Mouse (Mus musculus): ENCODE results near the gene Foxred1. TPM values are rescaled to one million over a fixed set of nuclear protein-coding genes. Genes with fewer than 3 reads are reported as not detected.

Gene Foxred1
- polyA plus RNA-seq, 1 experiment from 2014 or later: 27.2 TPM

GRCm38 (mm10) chr9:35183359-35183758, 27.5 kb downstream of the Foxred1 start:
- ATAC-seq (ENCODE audit: low read depth) (no peak), DNase-seq (ENCODE audit: low spot score) (no peak)
- no peak overlapping the region for H3K27ac ChIP-seq (replicated peaks; ENCODE audit: low read depth, low read length)
- no peaks in the 10 kb centered on the region for H3K4me1 ChIP-seq (ENCODE audit: control insufficient read depth, insufficient read depth, low read length)
- no peaks in the 10 kb centered on the region for H3K9me3 ChIP-seq (ENCODE audit: control insufficient read depth, low read length)
- no peak overlapping the region for H3K4me3 ChIP-seq (ENCODE audit: low read depth, low read length)
- no peaks in the 10 kb centered on the region for H3K27me3 ChIP-seq (replicated peaks; ENCODE audit: control insufficient read depth, insufficient read depth, low read length)
- WGBS: 62% methylated on average over 5 of the region's 5 CpGs
- no peak overlapping the region for H3K9ac ChIP-seq (ENCODE audit: low read depth, low read length)
- no peak overlapping the region for H3K4me2 ChIP-seq (ENCODE audit: low read depth, low read length)
- peaks cover 10% of the 10 kb centered on the region; the same call in 1 of the 2 replicates for H3K36me3 ChIP-seq (ENCODE audit: control insufficient read depth, insufficient read depth, low read length)

- Histone ChIP-seq H3K4me1 (ENCODE audit: control insufficient read depth, insufficient read depth, low read length) (no peaks in the 10 kb centered on the region), H3K27ac (replicated peaks; ENCODE audit: low read depth, low read length) (no peak overlapping the region), H3K27me3 (replicated peaks; ENCODE audit: control insufficient read depth, insufficient read depth, low read length) (no peaks in the 10 kb centered on the region), H3K4me3 (ENCODE audit: low read depth, low read length) (no peak overlapping the region), H3K9ac (ENCODE audit: low read depth, low read length) (no peak overlapping the region), H3K4me2 (ENCODE audit: low read depth, low read length) (no peak overlapping the region), H3K36me3 (ENCODE audit: control insufficient read depth, insufficient read depth, low read length) (peaks cover 9% of the 10 kb centered on the region; the same call in 1 of the 2 replicates), H3K9me3 (ENCODE audit: control insufficient read depth, low read length) (no peaks in the 10 kb centered on the region)
- DNase-seq (ENCODE audit: low spot score): no peak
- WGBS: 77% methylated on average over 2 of the region's 2 CpGs
- ATAC-seq (ENCODE audit: low read depth): no peak
Measured at GRCm38 (mm10) chr9:35182832-35183231, 28.0 kb downstream of the Foxred1 start.

- Histone ChIP-seq H3K27ac (replicated peaks; ENCODE audit: low read depth, low read length) (no peak overlapping the region), H3K4me3 (ENCODE audit: low read depth, low read length) (peak overlapping the region; percentile 57), H3K4me1 (ENCODE audit: control insufficient read depth, insufficient read depth, low read length) (peaks cover 9% of the 10 kb centered on the region), H3K27me3 (replicated peaks; ENCODE audit: control insufficient read depth, insufficient read depth, low read length) (no peaks in the 10 kb centered on the region), H3K4me2 (ENCODE audit: low read depth, low read length) (peak overlapping the region; percentile 85), H3K36me3 (ENCODE audit: control insufficient read depth, insufficient read depth, low read length) (no peaks in the 10 kb centered on the region), H3K9ac (ENCODE audit: low read depth, low read length) (no peak overlapping the region), H3K9me3 (ENCODE audit: control insufficient read depth, low read length) (no peaks in the 10 kb centered on the region)
- WGBS: 48% methylated on average over 14 of the region's 14 CpGs
- DNase-seq (ENCODE audit: low spot score) (no peak), ATAC-seq (ENCODE audit: low read depth) (no peak)
Measured at GRCm38 (mm10) chr9:35176124-35176659, 34.7 kb downstream of the Foxred1 start.

GRCm38 (mm10) chr9:35175251-35176123, 35.4 kb downstream of the Foxred1 start, which contains the start of gene Dcps:
Gene Dcps (minus strand): TSS chr9:35176061.
- peak; percentile 98 for DNase-seq (ENCODE audit: low spot score)
- Histone ChIP-seq H3K27me3 (replicated peaks; ENCODE audit: control insufficient read depth, insufficient read depth, low read length) (no peaks in the 10 kb centered on the region), H3K27ac (replicated peaks; ENCODE audit: low read depth, low read length) (peak within 1 kb of the TSS; percentile 82), H3K36me3 (ENCODE audit: control insufficient read depth, insufficient read depth, low read length) (no peaks in the 10 kb centered on the region), H3K4me2 (ENCODE audit: low read depth, low read length) (peak within 1 kb of the TSS; percentile 85), H3K4me3 (ENCODE audit: low read depth, low read length) (peak within 1 kb of the TSS; percentile 57), H3K9ac (ENCODE audit: low read depth, low read length) (peak within 1 kb of the TSS; percentile 64), H3K4me1 (ENCODE audit: control insufficient read depth, insufficient read depth, low read length) (peaks cover 9% of the 10 kb centered on the region), H3K9me3 (ENCODE audit: control insufficient read depth, low read length) (no peaks in the 10 kb centered on the region)
- ATAC-seq (ENCODE audit: low read depth): peak; percentile 98
- under 1% methylated on average over 38 of the region's 38 CpGs for WGBS

- Histone ChIP-seq H3K9me3 (ENCODE audit: control insufficient read depth, low read length) (no peaks in the 10 kb centered on the region), H3K4me3 (ENCODE audit: low read depth, low read length) (no peak overlapping the region), H3K9ac (ENCODE audit: low read depth, low read length) (no peak overlapping the region), H3K27ac (replicated peaks; ENCODE audit: low read depth, low read length) (no peak overlapping the region), H3K4me2 (ENCODE audit: low read depth, low read length) (no peak overlapping the region), H3K27me3 (replicated peaks; ENCODE audit: control insufficient read depth, insufficient read depth, low read length) (no peaks in the 10 kb centered on the region), H3K4me1 (ENCODE audit: control insufficient read depth, insufficient read depth, low read length) (peaks cover 9% of the 10 kb centered on the region), H3K36me3 (ENCODE audit: control insufficient read depth, insufficient read depth, low read length) (peaks cover 7% of the 10 kb centered on the region; the same call in 1 of the 2 replicates)
- ATAC-seq (ENCODE audit: low read depth) (no peak), DNase-seq (ENCODE audit: low spot score) (no peak)
- WGBS: 82% methylated on average over 1 of the region's 1 CpGs
Measured at GRCm38 (mm10) chr9:35173331-35173730, 37.5 kb downstream of the Foxred1 start.

GRCm38 (mm10) chr9:35170071-35170470, 40.8 kb downstream of the Foxred1 start:
- WGBS: 87% methylated on average over 7 of the region's 7 CpGs
- H3K9ac ChIP-seq (ENCODE audit: low read depth, low read length): no peak overlapping the region
- H3K4me2 ChIP-seq (ENCODE audit: low read depth, low read length): no peak overlapping the region
- DNase-seq (ENCODE audit: low spot score): no peak
- peaks cover 8% of the 10 kb centered on the region for H3K4me1 ChIP-seq (ENCODE audit: control insufficient read depth, insufficient read depth, low read length)
- no peak for ATAC-seq (ENCODE audit: low read depth)
- peaks cover 7% of the 10 kb centered on the region; the same call in 1 of the 2 replicates for H3K36me3 ChIP-seq (ENCODE audit: control insufficient read depth, insufficient read depth, low read length)
- no peaks in the 10 kb centered on the region for H3K27me3 ChIP-seq (replicated peaks; ENCODE audit: control insufficient read depth, insufficient read depth, low read length)
- H3K4me3 ChIP-seq (ENCODE audit: low read depth, low read length): no peak overlapping the region
- no peaks in the 10 kb centered on the region for H3K9me3 ChIP-seq (ENCODE audit: control insufficient read depth, low read length)
- no peak overlapping the region for H3K27ac ChIP-seq (replicated peaks; ENCODE audit: low read depth, low read length)

- WGBS: 30% methylated on average over 9 of the region's 9 CpGs
- DNase-seq (ENCODE audit: low spot score): no peak
Measured at GRCm38 (mm10) chr9:35166798-35167635, 43.8 kb downstream of the Foxred1 start.

GRCm38 (mm10) chr9:35166144-35166797, 44.6 kb downstream of the Foxred1 start:
- peak; percentile 51; the same call in 1 of the 2 replicates for ATAC-seq (ENCODE audit: low read depth)
- WGBS: 48% methylated on average over 1 of the region's 3 CpGs
- Histone ChIP-seq H3K4me1 (ENCODE audit: control insufficient read depth, insufficient read depth, low read length) (no peaks in the 10 kb centered on the region), H3K4me2 (ENCODE audit: low read depth, low read length) (no peak overlapping the region), H3K27ac (replicated peaks; ENCODE audit: low read depth, low read length) (no peak overlapping the region), H3K36me3 (ENCODE audit: control insufficient read depth, insufficient read depth, low read length) (peaks cover 12% of the 10 kb centered on the region; the same call in 1 of the 2 replicates), H3K4me3 (ENCODE audit: low read depth, low read length) (no peak overlapping the region), H3K27me3 (replicated peaks; ENCODE audit: control insufficient read depth, insufficient read depth, low read length) (no peaks in the 10 kb centered on the region), H3K9me3 (ENCODE audit: control insufficient read depth, low read length) (no peaks in the 10 kb centered on the region), H3K9ac (ENCODE audit: low read depth, low read length) (no peak overlapping the region)
- DNase-seq (ENCODE audit: low spot score): peak; percentile 79

More at GRCm38 (mm10) chr9:35166798-35167635, 43.8 kb downstream of the Foxred1 start:
- Histone ChIP-seq H3K4me3 (ENCODE audit: low read depth, low read length) (no peak overlapping the region), H3K27me3 (replicated peaks; ENCODE audit: control insufficient read depth, insufficient read depth, low read length) (no peaks in the 10 kb centered on the region), H3K4me1 (ENCODE audit: control insufficient read depth, insufficient read depth, low read length) (no peaks in the 10 kb centered on the region), H3K27ac (replicated peaks; ENCODE audit: low read depth, low read length) (no peak overlapping the region), H3K36me3 (ENCODE audit: control insufficient read depth, insufficient read depth, low read length) (peaks cover 12% of the 10 kb centered on the region; the same call in 1 of the 2 replicates), H3K9me3 (ENCODE audit: control insufficient read depth, low read length) (no peaks in the 10 kb centered on the region), H3K9ac (ENCODE audit: low read depth, low read length) (no peak overlapping the region), H3K4me2 (ENCODE audit: low read depth, low read length) (no peak overlapping the region)
- ATAC-seq (ENCODE audit: low read depth): peak; percentile 31; the same call in 1 of the 2 replicates

All from embryonic facial prominence, embryonic 14.5 days (tissue).